Mouse (Mus musculus) neural tube, embryonic 13.5 days (tissue): Measurements from ENCODE around the gene Apbb2. TPM values are rescaled to one million over a fixed set of nuclear protein-coding genes. Genes with fewer than 3 reads are reported as not detected.

Experiments used
- ATAC-seq: fragments of 200-750 bp; cut with Nextera tagmentation; 2 replicates; pipeline ENCODE4 v1.8.0; 2017; ENCODE audit warnings: low read depth, mild to moderate bottlenecking, moderate TSS enrichment, moderate library complexity
- H3K27ac ChIP-seq: fragments of 300-500 bp; sonication (generic); replicated peaks from 2 replicates; pipeline ENCODE4 v1.5.1; 2015; ENCODE audit warnings: moderate library complexity, mild to moderate bottlenecking, inconsistent platforms
- H3K27me3 ChIP-seq: fragments of 300-500 bp; sonication (generic); 2 replicates; pipeline ENCODE4 v1.6.1; 2015; ENCODE audit warnings: mild to moderate bottlenecking, inconsistent platforms
- H3K36me3 ChIP-seq: fragments of 300-500 bp; sonication (generic); 2 replicates; pipeline ENCODE4 v1.6.1; 2015; ENCODE audit warnings: mild to moderate bottlenecking, inconsistent platforms
- H3K4me1 ChIP-seq: fragments of 300-500 bp; sonication (generic); replicated peaks from 2 replicates; pipeline ENCODE4 v1.6.1; 2015; ENCODE audit warnings: inconsistent platforms
- H3K4me2 ChIP-seq: fragments of 300-500 bp; sonication (generic); 2 replicates; pipeline ENCODE4 v1.6.1; 2015; ENCODE audit warnings: inconsistent platforms, mild to moderate bottlenecking, moderate library complexity
- H3K4me3 ChIP-seq: fragments of 300-500 bp; sonication (generic); 2 replicates; pipeline ENCODE4 v1.5.1; 2015; ENCODE audit warnings: mild to moderate bottlenecking, inconsistent platforms
- H3K9ac ChIP-seq: fragments of 300-500 bp; sonication (generic); 2 replicates; pipeline ENCODE4 v1.6.1; 2015; ENCODE audit warnings: moderate library complexity, mild to moderate bottlenecking, inconsistent platforms
- H3K9me3 ChIP-seq: fragments of 300-500 bp; sonication (generic); 2 replicates; pipeline ENCODE4 v1.6.1; 2016; ENCODE audit warnings: inconsistent platforms
- WGBS: fragments of 180-500 bp; shearing (Covaris S2); methylation state at CpG from one replicate; pipeline ENCODE4 v1.1.7; 2015; 5-methylcytosine and 5-hydroxymethylcytosine counted together
- polyA plus RNA-seq: library from polyadenylated mRNA; unstranded; fragments of >200 nt; fragmentation: Nextera tagmentation; extraction: Ambion mirVana; gene quantifications from 2 replicates; pipeline ENCODE4 v1.2.1, GENCODE M21; 2015

Apbb2 gene
- polyA plus RNA-seq, 1 experiment from 2014 or later = 108 TPM

- Histone ChIP-seq H3K9ac (peak overlapping the region; percentile 3), H3K9me3 (no peaks in the 10 kb centered on the region), H3K4me1 (peaks cover 70% of the 10 kb centered on the region), H3K4me3 (no peak overlapping the region), H3K4me2 (peak overlapping the region; percentile 9), H3K36me3 (no peaks in the 10 kb centered on the region), H3K27ac (peak overlapping the region; percentile 86), H3K27me3 (no peaks in the 10 kb centered on the region)
- 47% methylated on average over 17 of the region's 17 CpGs for WGBS
- peak; percentile 33; the same call in 1 of the 2 replicates for ATAC-seq
Observed at GRCm38 (mm10) chr5:66340356-66341102, 278.1 kb downstream of the Apbb2 start.

DNA sequence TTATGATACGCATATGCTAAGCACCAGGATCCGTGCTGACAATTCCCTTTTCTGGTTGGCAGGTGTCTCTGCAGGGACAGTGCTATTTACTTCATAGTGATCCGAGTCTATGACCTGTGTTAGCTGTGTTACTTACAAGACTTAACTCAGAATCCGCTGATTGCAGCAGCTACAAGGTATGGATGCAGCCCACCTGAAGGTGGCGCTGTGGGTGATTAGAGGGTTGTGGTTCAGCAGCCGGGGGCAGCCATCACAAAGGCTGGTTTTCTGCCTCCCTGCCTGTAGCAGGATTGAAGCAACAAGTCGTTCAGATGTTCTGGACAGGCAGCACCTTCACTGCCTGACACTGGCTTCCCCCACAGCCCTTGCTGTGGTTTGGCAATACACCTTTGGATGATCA, 280.0 kb downstream of the Apbb2 start:
- no peak overlapping the region for H3K4me2 ChIP-seq
- ATAC-seq = no peak
- WGBS = 33% methylated on average over 7 of the region's 7 CpGs
- no peaks in the 10 kb centered on the region for H3K36me3 ChIP-seq
- H3K27ac ChIP-seq = no peak overlapping the region
- peaks cover 71% of the 10 kb centered on the region for H3K4me1 ChIP-seq
- H3K9ac ChIP-seq = no peak overlapping the region
- H3K27me3 ChIP-seq = no peaks in the 10 kb centered on the region
- no peak overlapping the region for H3K4me3 ChIP-seq
- H3K9me3 ChIP-seq = no peaks in the 10 kb centered on the region

GRCm38 (mm10) chr5:66337969-66338345, 280.6 kb downstream of the Apbb2 start:
- WGBS = 21% methylated on average over 6 of the region's 6 CpGs
- H3K27me3 ChIP-seq = no peaks in the 10 kb centered on the region
- H3K4me1 ChIP-seq = peaks cover 71% of the 10 kb centered on the region
- H3K27ac ChIP-seq = peak overlapping the region; percentile 83
- H3K9ac ChIP-seq = peak overlapping the region; percentile 79
- no peaks in the 10 kb centered on the region for H3K36me3 ChIP-seq
- peak; percentile 57 for ATAC-seq
- no peaks in the 10 kb centered on the region for H3K9me3 ChIP-seq
- peak overlapping the region; percentile 83 for H3K4me2 ChIP-seq
- peak overlapping the region; percentile 55 for H3K4me3 ChIP-seq

DNA sequence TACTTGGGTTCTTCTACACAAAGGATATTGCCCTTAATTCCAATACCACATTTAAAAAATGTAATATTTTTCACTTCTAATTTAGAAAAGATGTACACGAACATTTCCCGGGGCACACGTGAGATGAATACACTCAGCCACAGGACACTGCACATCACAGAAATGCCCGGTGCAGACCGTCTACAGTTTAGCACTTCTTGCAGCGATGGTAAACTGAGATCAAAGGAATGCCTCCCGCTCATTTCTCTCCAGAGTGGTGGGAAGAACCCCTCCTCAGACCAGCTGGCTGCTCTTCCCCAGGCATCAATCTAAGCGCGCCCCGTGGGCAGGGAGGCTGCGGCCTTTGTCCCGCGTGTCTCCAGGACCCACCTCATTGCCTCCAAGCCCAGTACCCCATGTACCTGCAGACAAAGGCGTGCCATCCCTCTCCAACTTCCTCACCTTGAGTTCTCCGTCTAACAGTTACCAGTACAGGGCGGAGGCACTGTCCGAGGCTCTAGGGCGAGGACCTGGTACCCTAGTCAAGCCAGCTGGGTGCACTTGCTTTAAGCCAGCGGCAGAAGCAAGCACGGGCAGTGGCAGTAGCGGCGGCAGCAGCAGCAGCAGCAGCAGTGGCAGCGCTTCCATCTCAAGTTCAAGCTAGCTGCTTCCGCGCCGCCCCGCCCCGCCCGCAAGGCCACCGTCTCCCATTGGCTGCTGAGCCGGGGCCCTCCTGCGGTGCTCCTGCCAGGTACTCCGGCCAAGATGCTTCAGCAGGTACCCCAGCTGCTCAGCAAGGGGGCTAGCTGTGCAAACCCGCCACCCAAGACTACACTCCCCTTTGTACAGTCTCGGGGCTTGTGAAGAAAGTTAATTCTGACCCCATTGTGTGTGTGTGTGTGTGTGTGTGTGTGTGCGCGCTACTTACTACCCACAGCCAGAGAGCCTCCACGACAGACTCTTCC, 281.3 kb downstream of the Apbb2 start:
- 2% methylated on average over 38 of the region's 38 CpGs for WGBS
- no peaks in the 10 kb centered on the region for H3K9me3 ChIP-seq
- H3K27ac ChIP-seq = peak overlapping the region; percentile 83
- no peaks in the 10 kb centered on the region for H3K27me3 ChIP-seq
- peak; percentile 75 for ATAC-seq
- H3K9ac ChIP-seq = peak overlapping the region; percentile 79
- H3K4me2 ChIP-seq = peak overlapping the region; percentile 83
- H3K4me3 ChIP-seq = peak overlapping the region; percentile 55
- peaks cover 71% of the 10 kb centered on the region for H3K4me1 ChIP-seq
- H3K36me3 ChIP-seq = no peaks in the 10 kb centered on the region

GRCm38 (mm10) chr5:66330806-66331205, 287.8 kb downstream of the Apbb2 start:
- Histone ChIP-seq H3K9ac (no peak overlapping the region), H3K4me2 (no peak overlapping the region), H3K27ac (no peak overlapping the region), H3K4me1 (peaks cover 32% of the 10 kb centered on the region), H3K9me3 (no peaks in the 10 kb centered on the region), H3K36me3 (no peaks in the 10 kb centered on the region), H3K27me3 (no peaks in the 10 kb centered on the region), H3K4me3 (no peak overlapping the region)
- 91% methylated on average over 6 of the region's 6 CpGs for WGBS
- ATAC-seq = no peak

DNA sequence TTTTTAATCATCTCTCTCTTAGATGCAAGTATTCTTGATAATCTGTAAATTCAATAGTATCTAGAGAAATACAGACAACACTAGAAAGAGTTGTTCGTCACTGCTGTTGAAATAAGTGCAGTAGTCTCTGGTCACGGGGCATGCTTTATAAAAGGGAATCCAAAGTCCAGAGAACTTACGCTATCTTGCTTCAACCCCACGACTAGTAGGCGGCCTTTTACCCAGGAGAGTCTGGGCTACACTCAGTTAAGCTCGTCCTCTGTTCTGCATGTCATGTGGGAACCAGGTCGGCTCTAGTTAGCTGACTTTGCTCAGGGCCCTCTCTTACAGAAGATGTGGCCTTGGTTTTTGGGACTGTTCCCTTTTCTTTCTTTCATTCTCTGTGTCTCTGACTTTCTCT, 289.8 kb downstream of the Apbb2 start:
- H3K27ac ChIP-seq = peak overlapping the region; percentile 76

GRCm38 (mm10) chr5:66327949-66328726, 290.4 kb downstream of the Apbb2 start:
- Histone ChIP-seq H3K4me1 (peaks cover 29% of the 10 kb centered on the region), H3K4me2 (peak overlapping the region; percentile 46), H3K27ac (peak overlapping the region; percentile 76), H3K36me3 (no peaks in the 10 kb centered on the region), H3K9me3 (no peaks in the 10 kb centered on the region), H3K27me3 (no peaks in the 10 kb centered on the region), H3K9ac (peak overlapping the region; percentile 48), H3K4me3 (peak overlapping the region; percentile 14)
- 22% methylated on average over 19 of the region's 19 CpGs for WGBS
- peak; percentile 89 for ATAC-seq

More for the DNA sequence above, 289.8 kb downstream of the Apbb2 start:
- no peaks in the 10 kb centered on the region for H3K36me3 ChIP-seq
- no peaks in the 10 kb centered on the region for H3K9me3 ChIP-seq
- H3K4me2 ChIP-seq = peak overlapping the region; percentile 46
- H3K4me3 ChIP-seq = no peak overlapping the region
- H3K4me1 ChIP-seq = peaks cover 29% of the 10 kb centered on the region
- H3K9ac ChIP-seq = peak overlapping the region; percentile 48; the same call in 1 of the 2 replicates
- ATAC-seq = no peak
- WGBS = 81% methylated on average over 7 of the region's 7 CpGs
- no peaks in the 10 kb centered on the region for H3K27me3 ChIP-seq

DNA sequence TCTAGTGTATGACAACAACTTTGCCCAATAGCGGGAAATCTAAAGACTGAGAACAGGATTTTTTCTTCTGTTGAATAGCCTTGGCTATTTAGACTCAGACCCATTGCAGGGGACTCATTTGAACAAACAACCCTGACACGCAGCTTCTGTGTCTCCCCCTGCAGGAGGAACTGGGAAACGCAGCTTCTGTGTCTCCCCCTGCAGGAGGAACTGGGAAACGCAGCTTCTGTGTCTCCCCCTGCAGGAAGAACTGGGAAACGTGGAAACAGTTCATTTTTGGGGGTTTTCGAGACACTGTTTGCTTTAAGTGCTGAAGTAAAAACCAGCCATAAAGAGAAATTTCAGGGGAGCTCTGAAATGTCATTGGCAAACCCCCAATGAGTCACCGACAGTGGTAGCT, 292.2 kb downstream of the Apbb2 start:
- WGBS = 81% methylated on average over 7 of the region's 7 CpGs
- H3K9me3 ChIP-seq = no peaks in the 10 kb centered on the region
- H3K4me1 ChIP-seq = peaks cover 29% of the 10 kb centered on the region
- no peak overlapping the region for H3K9ac ChIP-seq
- no peaks in the 10 kb centered on the region for H3K27me3 ChIP-seq
- ATAC-seq = no peak
- H3K4me3 ChIP-seq = no peak overlapping the region
- H3K36me3 ChIP-seq = no peaks in the 10 kb centered on the region
- no peak overlapping the region for H3K27ac ChIP-seq
- H3K4me2 ChIP-seq = no peak overlapping the region

- Histone ChIP-seq H3K27ac (no peak overlapping the region), H3K4me2 (no peak overlapping the region), H3K27me3 (no peaks in the 10 kb centered on the region), H3K4me1 (peaks cover 33% of the 10 kb centered on the region), H3K9me3 (no peaks in the 10 kb centered on the region), H3K4me3 (no peak overlapping the region), H3K36me3 (no peaks in the 10 kb centered on the region), H3K9ac (no peak overlapping the region)
- ATAC-seq = no peak
- WGBS = 81% methylated on average over 10 of the region's 11 CpGs
Observed at GRCm38 (mm10) chr5:66323603-66324002, 295.0 kb downstream of the Apbb2 start.

DNA sequence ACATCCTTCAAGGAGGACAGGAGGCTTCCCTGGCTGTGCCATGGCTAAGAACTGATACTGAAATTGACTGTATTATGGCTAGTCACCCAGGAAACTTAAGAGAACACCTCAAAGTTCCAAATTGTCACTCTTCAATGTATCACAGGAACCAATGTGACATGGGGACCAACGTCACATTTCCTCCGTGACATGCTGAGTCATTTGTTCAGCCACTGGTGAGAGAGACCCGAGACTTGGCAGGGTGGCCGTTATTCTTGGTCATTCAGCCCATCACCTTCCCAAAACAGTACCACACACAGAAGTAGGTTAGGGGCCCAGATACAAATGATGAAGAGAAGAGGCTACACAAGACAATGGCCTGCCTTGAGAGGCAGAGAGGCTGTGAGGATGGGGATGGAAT, 295.5 kb downstream of the Apbb2 start:
- no peak overlapping the region for H3K4me2 ChIP-seq
- no peak overlapping the region for H3K4me3 ChIP-seq
- H3K9me3 ChIP-seq = no peaks in the 10 kb centered on the region
- 85% methylated on average over 4 of the region's 4 CpGs for WGBS
- no peak overlapping the region for H3K27ac ChIP-seq
- H3K27me3 ChIP-seq = no peaks in the 10 kb centered on the region
- peaks cover 29% of the 10 kb centered on the region for H3K4me1 ChIP-seq
- ATAC-seq = no peak
- peaks cover 4% of the 10 kb centered on the region; the same call in 1 of the 2 replicates for H3K36me3 ChIP-seq
- H3K9ac ChIP-seq = no peak overlapping the region

DNA sequence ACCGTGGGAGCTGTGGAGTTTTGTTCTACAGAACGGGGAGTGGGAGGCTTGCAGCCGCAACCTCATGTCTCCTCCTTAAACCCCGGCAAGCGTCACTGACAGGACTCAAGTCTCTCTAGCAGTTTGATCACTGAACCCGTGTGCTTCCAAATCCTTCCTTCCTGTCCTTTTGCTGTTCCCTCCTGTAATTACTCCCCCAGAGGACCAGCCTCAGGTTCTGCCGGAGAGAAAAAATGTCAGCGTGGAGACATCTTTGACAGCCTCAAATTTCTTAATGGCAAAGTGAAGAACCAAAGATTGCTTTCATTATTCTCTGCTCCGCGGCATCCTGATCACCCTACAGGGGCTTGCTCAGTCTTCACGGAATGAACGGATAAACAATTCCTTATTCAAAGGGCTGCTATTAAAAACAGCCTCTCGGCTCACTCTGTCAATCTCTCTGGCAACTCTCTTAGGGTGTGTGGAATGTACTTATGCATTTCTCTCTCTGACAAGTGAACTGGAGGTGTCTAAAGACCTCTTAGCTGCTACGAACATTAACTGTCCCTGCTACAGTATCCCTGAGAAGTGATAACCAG, 298.7 kb downstream of the Apbb2 start:
- Histone ChIP-seq H3K4me2 (peak overlapping the region; percentile 15), H3K27me3 (no peaks in the 10 kb centered on the region), H3K4me3 (no peak overlapping the region), H3K27ac (peak overlapping the region; percentile 68), H3K36me3 (peaks cover 4% of the 10 kb centered on the region; the same call in 1 of the 2 replicates), H3K4me1 (peaks cover 21% of the 10 kb centered on the region), H3K9me3 (no peaks in the 10 kb centered on the region), H3K9ac (no peak overlapping the region)
- 38% methylated on average over 14 of the region's 14 CpGs for WGBS
- ATAC-seq = 0 out of 2 replicates have a peak, but pooled peaks have one; percentile 9
